Mouse (Mus musculus) liver, adult 2 months (tissue): ENCODE results near the gene Slc2a3. TPM values are rescaled to one million over a fixed set of nuclear protein-coding genes. Genes with fewer than 3 reads are reported as not detected.

ENCODE experiments used
- DNase-seq: peaks from one replicate; pipeline ENCODE4 v3.0.0-alpha.2; 2011; ENCODE audit warnings: low read depth, low spot score; ENCODE audit errors: extremely low read depth
- H3K27ac ChIP-seq: fragments of 200-500 bp; replicated peaks from 2 replicates; pipeline ENCODE4 v1.5.1; 2012; ENCODE audit warnings: low read depth, mild to moderate bottlenecking, control low read depth, inconsistent platforms, low read length; ENCODE audit not compliant: insufficient read depth
- H3K27me3 ChIP-seq: fragments of 200-500 bp; 2 replicates; pipeline ENCODE4 v1.6.1; 2012; ENCODE audit warnings: mild to moderate bottlenecking, moderate library complexity, low read length, inconsistent platforms; ENCODE audit not compliant: control insufficient read depth, insufficient read depth
- H3K36me3 ChIP-seq: fragments of 200-500 bp; 2 replicates; pipeline ENCODE4 v1.6.1; 2012; ENCODE audit warnings: low read length, inconsistent platforms; ENCODE audit not compliant: control insufficient read depth, insufficient read depth
- H3K4me1 ChIP-seq: fragments of 200-500 bp; 2 replicates; pipeline ENCODE4 v1.6.1; 2011; ENCODE audit warnings: low read length; ENCODE audit not compliant: control insufficient read depth, insufficient read depth
- H3K4me3 ChIP-seq: fragments of 200-500 bp; 2 replicates; pipeline ENCODE4 v1.5.1; 2011; ENCODE audit warnings: low read depth, mild to moderate bottlenecking, control low read depth, low read length, moderate library complexity; ENCODE audit not compliant: insufficient read depth
- H3K79me2 ChIP-seq: fragments of 200-500 bp; 2 replicates; pipeline ENCODE4 v1.6.1; 2012; ENCODE audit warnings: inconsistent platforms, mild to moderate bottlenecking, low read length, moderate library complexity; ENCODE audit not compliant: control insufficient read depth, insufficient read depth
- H3K9ac ChIP-seq: fragments of 200-500 bp; 2 replicates; pipeline ENCODE4 v1.6.1; 2012; ENCODE audit warnings: low read depth, mild to moderate bottlenecking, control low read depth, inconsistent platforms, low read length
- CTCF ChIP-seq: fragments of 200-500 bp; IDR thresholded peaks from 2 replicates; pipeline ENCODE4 v1.5.1; 2011; ENCODE audit warnings: low read depth, low read length, control low read depth
- POLR2A ChIP-seq: fragments of 200-500 bp; IDR thresholded peaks from 2 replicates; pipeline ENCODE4 v1.6.1; 2011; ENCODE audit warnings: low read length, control low read depth; ENCODE audit not compliant: insufficient read depth; ENCODE audit errors: extremely low read depth
- WGBS: fragments of 180-500 bp; shearing (Covaris S2); methylation state at CpG from one replicate; pipeline ENCODE4 v1.1.7; 2018; 5-methylcytosine and 5-hydroxymethylcytosine counted together
- polyA plus RNA-seq: library from polyadenylated mRNA; depleted of rRNA; stranded (reverse); fragments of >200 nt; gene quantifications from 2 replicates; pipeline ENCODE4 v1.2.3, GENCODE M21; 2012; rRNA removed
- total RNA-seq: library from RNA; depleted of rRNA; stranded (reverse); fragments of >200 nt; gene quantifications from 2 replicates; pipeline ENCODE4 v1.2.3, GENCODE M21; 2014; rRNA removed

Gene Slc2a3
- 0.28 and 0.40 TPM in 2 replicates for total RNA-seq
- polyA plus RNA-seq: 0.22 and 0.66 TPM in 2 replicates

DNA sequence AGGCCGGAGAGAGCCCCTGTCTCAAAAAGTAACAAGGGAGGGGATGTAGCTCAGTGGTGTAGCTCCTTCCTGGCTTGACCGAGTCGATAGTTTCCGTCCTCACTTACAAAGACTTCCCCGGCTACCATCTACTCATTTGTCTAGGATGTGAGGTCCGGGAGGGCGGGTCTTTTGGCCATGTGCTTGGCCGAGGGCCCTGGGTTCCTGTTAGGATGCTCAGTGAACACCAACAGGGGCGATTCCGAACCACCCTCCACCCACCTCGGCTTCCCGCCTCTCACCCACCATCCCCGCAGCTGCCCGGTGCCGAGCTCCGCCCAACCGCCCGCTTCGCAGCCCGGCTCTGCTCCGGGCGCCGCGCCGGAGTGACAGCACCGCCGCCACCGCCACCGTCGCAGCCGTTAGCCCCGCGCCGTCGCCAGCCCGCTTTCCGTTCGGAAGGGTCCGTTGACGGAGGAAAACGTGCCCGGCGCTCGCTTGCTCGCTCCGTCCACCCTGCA is at the start of gene Slc2a3:
Slc2a3 (minus strand) TSS at position 340 of the 500 bp plus-strand sequence.
- H3K27me3 ChIP-seq: peaks cover 6% of the 10 kb centered on the region
- TF ChIP-seq CTCF (no peak), POLR2A (no peak)
- H3K36me3 ChIP-seq: no peaks in the 10 kb centered on the region
- H3K79me2 ChIP-seq: no peaks in the 10 kb centered on the region
- DNase-seq: no peak
- WGBS: 2% methylated on average over 46 of the region's 46 CpGs
- H3K27ac ChIP-seq: no peak within 1 kb of the TSS
- peak within 1 kb of the TSS; percentile 66 for H3K4me3 ChIP-seq
- H3K9ac ChIP-seq: peak within 1 kb of the TSS; percentile 62
- peaks cover 4% of the 10 kb centered on the region; the same call in 1 of the 2 replicates for H3K4me1 ChIP-seq

GRCm38 (mm10) chr6:122843759-122844158 is 42.3 kb upstream of the Slc2a3 start:
- 91% methylated on average over 6 of the region's 6 CpGs for WGBS
- no peak overlapping the region for H3K4me3 ChIP-seq
- no peaks in the 10 kb centered on the region for H3K79me2 ChIP-seq
- no peak overlapping the region for H3K27ac ChIP-seq
- H3K27me3 ChIP-seq: no peaks in the 10 kb centered on the region
- no peak for DNase-seq
- no peaks in the 10 kb centered on the region for H3K4me1 ChIP-seq
- no peak overlapping the region for H3K9ac ChIP-seq
- peaks cover 33% of the 10 kb centered on the region for H3K36me3 ChIP-seq
- TF ChIP-seq POLR2A: no peak
- no peak for TF ChIP-seq CTCF

- no peak for DNase-seq
- H3K27ac ChIP-seq: no peak overlapping the region
- no peak overlapping the region for H3K4me3 ChIP-seq
- no peaks in the 10 kb centered on the region for H3K27me3 ChIP-seq
- H3K36me3 ChIP-seq: peaks cover 49% of the 10 kb centered on the region
- no peaks in the 10 kb centered on the region for H3K4me1 ChIP-seq
- no peaks in the 10 kb centered on the region for H3K79me2 ChIP-seq
- no peak overlapping the region for H3K9ac ChIP-seq
- TF ChIP-seq CTCF: no peak
- no peak for TF ChIP-seq POLR2A
- 96% methylated on average over 5 of the region's 5 CpGs for WGBS
Observed at GRCm38 (mm10) chr6:122837539-122837938, 36.1 kb upstream of the Slc2a3 start.

GRCm38 (mm10) chr6:122836974-122837373 is 35.5 kb upstream of the Slc2a3 start:
- TF ChIP-seq POLR2A: no peak
- no peak; the same call in 1 of the 2 replicates for TF ChIP-seq CTCF
- Histone ChIP-seq H3K27me3 (no peaks in the 10 kb centered on the region), H3K4me1 (no peaks in the 10 kb centered on the region), H3K4me3 (no peak overlapping the region), H3K9ac (no peak overlapping the region), H3K79me2 (no peaks in the 10 kb centered on the region), H3K27ac (no peak overlapping the region), H3K36me3 (peaks cover 49% of the 10 kb centered on the region)
- DNase-seq: no peak
- 97% methylated on average over 3 of the region's 3 CpGs for WGBS

- H3K36me3 ChIP-seq: peaks cover 37% of the 10 kb centered on the region
- TF ChIP-seq POLR2A (no peak), CTCF (peak; percentile 66)
- no peak overlapping the region for H3K4me3 ChIP-seq
- H3K9ac ChIP-seq: no peak overlapping the region
- DNase-seq: no peak
- H3K27me3 ChIP-seq: no peaks in the 10 kb centered on the region
- no peaks in the 10 kb centered on the region for H3K79me2 ChIP-seq
- WGBS: 78% methylated on average over 4 of the region's 4 CpGs
- H3K27ac ChIP-seq: no peak overlapping the region
- H3K4me1 ChIP-seq: no peaks in the 10 kb centered on the region
Observed at GRCm38 (mm10) chr6:122834365-122834764, 32.9 kb upstream of the Slc2a3 start.

DNA sequence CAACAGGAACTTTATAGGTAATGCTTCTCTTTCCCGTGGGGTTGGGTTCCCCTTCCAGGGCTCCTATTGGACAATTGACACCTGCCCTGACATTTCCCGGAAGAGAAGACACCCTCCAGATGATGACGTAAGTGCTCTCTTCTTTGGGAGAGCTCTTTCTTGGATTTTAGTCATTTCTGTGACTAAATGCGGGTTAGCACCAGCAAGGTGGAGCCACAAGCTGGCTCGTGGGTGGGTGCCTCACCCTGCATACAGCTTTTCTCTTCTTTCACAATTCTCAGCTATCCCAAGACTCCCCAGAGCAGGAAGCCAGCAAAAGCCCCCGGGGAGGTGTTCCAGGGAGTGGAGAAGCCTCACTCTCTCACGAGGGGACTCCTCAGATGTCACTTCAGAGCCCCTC is 31.4 kb upstream of the Slc2a3 start:
- Histone ChIP-seq H3K9ac (no peak overlapping the region), H3K27ac (no peak overlapping the region), H3K27me3 (no peaks in the 10 kb centered on the region), H3K4me3 (no peak overlapping the region), H3K79me2 (no peaks in the 10 kb centered on the region), H3K36me3 (peaks cover 33% of the 10 kb centered on the region), H3K4me1 (no peaks in the 10 kb centered on the region)
- DNase-seq: no peak
- TF ChIP-seq CTCF (no peak), POLR2A (no peak)
- WGBS: 86% methylated on average over 7 of the region's 7 CpGs
